Mouse (Mus musculus): ENCODE measurements around the gene Tmem135.

GRCm38 (mm10) chr7:89367643-89368042 is 36.4 kb downstream of the Tmem135 start:
- no peak for TF ChIP-seq MYOG (IDR thresholded peaks at IDR 0.05; ENCODE audit: control insufficient read depth in 1 of 3, insufficient read depth in 1 of 3, insufficient read length in 2 of 3, low read depth in 2 of 3)
- TF ChIP-seq POLR2A (IDR thresholded peaks at IDR 0.05; ENCODE audit: insufficient read length, low read depth): no peak
- TF ChIP-seq POLR2AphosphoS2 (IDR thresholded peaks at IDR 0.05; ENCODE audit: insufficient read length, low read depth): no peak
- no peak for TF ChIP-seq TCF12 (IDR thresholded peaks at IDR 0.05; ENCODE audit: insufficient read depth, poor library complexity, severe bottlenecking)
- TF ChIP-seq E2F4 (IDR thresholded peaks at IDR 0.05; ENCODE audit: insufficient read depth): no peak
- TF ChIP-seq USF1 (IDR thresholded peaks at IDR 0.05; ENCODE audit: low read depth): no peak
- TF ChIP-seq SRF (IDR thresholded peaks at IDR 0.05; ENCODE audit: control insufficient read depth, insufficient read length, low read depth): no peak
- TF ChIP-seq REST (IDR thresholded peaks at IDR 0.05; ENCODE audit: insufficient read depth, insufficient read length): no peak
- TF ChIP-seq MYOD1 (IDR thresholded peaks at IDR 0.05; ENCODE audit: control insufficient read depth in 1 of 3, insufficient read length in 2 of 3, low read depth in 2 of 3): no peak
- TF ChIP-seq MAX (IDR thresholded peaks at IDR 0.05; ENCODE audit: low read depth): no peak
- no peak for TF ChIP-seq TCF3 (IDR thresholded peaks at IDR 0.05; ENCODE audit: insufficient read length, low read depth)
- TF ChIP-seq CEBPB (IDR thresholded peaks at IDR 0.05; ENCODE audit: insufficient read depth, poor library complexity, severe bottlenecking): no peak
